Mouse (Mus musculus) limb, embryonic 11.5 days (tissue): ENCODE measurements at regions not wholly inside any gene's neighbourhood (a gene's known extent, or its start where the extent isn't known, plus 50 kb on each side); places are given as distances from the start of the nearest gene placed in this dataset.

ENCODE experiments used
- ATAC-seq: fragments of 200-750 bp; cut with Nextera tagmentation; 2 replicates; pipeline ENCODE4 v1.8.0; 2017; ENCODE audit warnings: low read depth; ENCODE audit not compliant: insufficient number of reproducible peaks, low FRiP score, low TSS enrichment
- DNase-seq: peaks from one replicate; pipeline ENCODE4 v3.0.0-alpha.2; 2015; ENCODE audit warnings: low spot score
- H3K27ac ChIP-seq: fragments of 300-500 bp; sonication (generic); replicated peaks from 2 replicates; pipeline ENCODE4 v1.5.1; 2014; ENCODE audit warnings: low read depth, mild to moderate bottlenecking, low read length
- H3K27me3 ChIP-seq: fragments of 300-500 bp; sonication (generic); 2 replicates; pipeline ENCODE4 v1.6.1; 2014; ENCODE audit warnings: mild to moderate bottlenecking, low read length, mixed read lengths; ENCODE audit not compliant: control insufficient read depth, insufficient read depth
- H3K36me3 ChIP-seq: fragments of 300-500 bp; sonication (generic); 2 replicates; pipeline ENCODE4 v1.6.1; 2014; ENCODE audit warnings: mild to moderate bottlenecking, low read length, moderate library complexity, mixed read lengths; ENCODE audit not compliant: control insufficient read depth, insufficient read depth
- H3K4me1 ChIP-seq: fragments of 300-500 bp; sonication (generic); 2 replicates; pipeline ENCODE4 v1.6.1; 2014; ENCODE audit warnings: low read length, mixed read lengths; ENCODE audit not compliant: control insufficient read depth, insufficient read depth
- H3K4me2 ChIP-seq: fragments of 300-500 bp; sonication (generic); 2 replicates; pipeline ENCODE4 v1.6.1; 2014; ENCODE audit warnings: low read depth, mild to moderate bottlenecking, moderate library complexity; ENCODE audit not compliant: severe bottlenecking
- H3K4me3 ChIP-seq: fragments of 300-500 bp; sonication (generic); 2 replicates; pipeline ENCODE4 v1.5.1; 2014; ENCODE audit warnings: low read depth, low read length
- H3K9ac ChIP-seq: fragments of 300-500 bp; sonication (generic); 2 replicates; pipeline ENCODE4 v1.6.1; 2014; ENCODE audit warnings: mild to moderate bottlenecking, low read length
- H3K9me3 ChIP-seq: fragments of 300-500 bp; sonication (generic); 2 replicates; pipeline ENCODE4 v1.6.1; 2016; ENCODE audit warnings: low read length; ENCODE audit not compliant: control insufficient read depth
- WGBS: fragments of 180-500 bp; shearing (Covaris S2); extraction: QIAGEN DNeasy Blood & Tissue Kit; methylation state at CpG from one replicate; pipeline ENCODE4 v1.1.7; 2014; 5-methylcytosine and 5-hydroxymethylcytosine counted together

DNA sequence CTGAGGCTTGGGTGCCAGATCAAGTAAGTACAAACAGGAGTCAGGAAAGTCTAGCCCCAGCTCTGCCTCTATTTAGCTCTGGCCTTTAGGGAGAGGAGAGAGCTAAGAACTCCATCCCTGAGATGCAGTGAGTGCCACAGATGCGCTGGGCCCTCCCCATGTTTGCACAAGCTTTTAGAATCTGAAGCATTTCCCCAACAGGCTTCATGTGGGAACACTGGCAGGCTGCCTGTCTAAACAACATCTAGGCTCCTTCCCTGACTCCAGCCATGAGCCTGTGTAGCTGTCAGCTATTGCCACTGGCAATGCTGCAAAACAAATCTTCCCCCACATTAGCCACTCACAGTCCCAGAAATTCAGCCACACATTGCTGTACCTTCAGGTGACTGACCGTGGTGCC, 147.9 kb downstream of the Chst1 start:
- H3K27me3 ChIP-seq: no peaks in the 10 kb centered on the region
- no peaks in the 10 kb centered on the region for H3K36me3 ChIP-seq
- no peak overlapping the region for H3K9ac ChIP-seq
- H3K9me3 ChIP-seq: no peaks in the 10 kb centered on the region
- 87% methylated on average over 2 of the region's 2 CpGs for WGBS
- no peaks in the 10 kb centered on the region for H3K4me1 ChIP-seq
- H3K4me3 ChIP-seq: no peak overlapping the region
- ATAC-seq (no peak), DNase-seq (no peak)
- no peak overlapping the region for H3K27ac ChIP-seq
- H3K4me2 ChIP-seq: no peak overlapping the region

DNA sequence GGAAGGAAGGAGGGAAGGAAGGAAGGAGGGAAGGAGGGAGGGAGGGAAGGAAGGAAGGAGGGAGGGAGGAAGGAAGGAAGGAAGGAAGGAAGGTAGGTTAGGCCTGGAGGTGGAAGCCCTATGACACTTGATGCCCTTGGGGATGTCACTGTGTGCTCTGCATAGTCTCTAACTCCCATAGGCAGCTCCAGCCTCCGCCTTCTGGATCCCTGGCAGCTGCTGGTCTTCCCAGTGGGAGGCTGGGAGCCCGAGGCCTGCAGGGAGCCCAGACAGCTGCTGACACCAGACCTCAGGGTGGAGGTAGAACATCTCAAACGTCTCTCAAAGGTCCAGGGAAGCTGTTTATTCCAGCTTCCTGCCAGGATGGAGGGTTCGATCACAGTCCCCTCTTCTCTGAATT, 150.6 kb downstream of the Chst1 start:
- no peak overlapping the region for H3K27ac ChIP-seq
- no peak for DNase-seq
- no peaks in the 10 kb centered on the region for H3K4me1 ChIP-seq

DNA sequence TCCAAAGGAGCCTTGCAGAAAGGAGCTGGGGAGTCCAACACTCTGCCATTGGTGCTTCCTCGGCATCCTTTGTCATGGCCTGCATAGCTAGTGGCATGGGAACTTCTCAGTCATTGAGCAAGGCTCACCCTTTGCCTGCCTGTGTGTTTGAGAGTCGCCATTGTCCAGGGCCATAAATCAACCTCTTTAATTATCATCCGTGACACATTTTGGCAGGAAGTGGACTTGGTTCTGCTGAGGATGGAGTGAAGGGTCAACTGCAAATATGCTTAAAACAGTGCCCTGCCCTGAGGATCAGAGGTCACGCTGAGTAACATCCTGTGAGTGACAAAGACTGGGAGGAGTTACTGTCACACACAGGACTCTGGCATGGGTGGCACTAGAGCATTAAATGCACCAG, 151.2 kb downstream of the Chst1 start:
- no peaks in the 10 kb centered on the region for H3K9me3 ChIP-seq
- no peak for DNase-seq
- H3K9ac ChIP-seq: no peak overlapping the region
- no peaks in the 10 kb centered on the region for H3K36me3 ChIP-seq
- H3K4me2 ChIP-seq: no peak overlapping the region
- H3K27ac ChIP-seq: no peak overlapping the region
- ATAC-seq: no peak
- no peaks in the 10 kb centered on the region for H3K4me1 ChIP-seq
- 39% methylated on average over 4 of the region's 4 CpGs for WGBS
- no peak overlapping the region for H3K4me3 ChIP-seq
- no peaks in the 10 kb centered on the region for H3K27me3 ChIP-seq

More for the DNA sequence above, 150.6 kb downstream of the Chst1 start:
- Histone ChIP-seq H3K27me3 (no peaks in the 10 kb centered on the region), H3K4me3 (no peak overlapping the region), H3K9me3 (no peaks in the 10 kb centered on the region), H3K9ac (no peak overlapping the region), H3K4me2 (no peak overlapping the region), H3K36me3 (no peaks in the 10 kb centered on the region)
- 41% methylated on average over 4 of the region's 4 CpGs for WGBS
- ATAC-seq: no peak

DNA sequence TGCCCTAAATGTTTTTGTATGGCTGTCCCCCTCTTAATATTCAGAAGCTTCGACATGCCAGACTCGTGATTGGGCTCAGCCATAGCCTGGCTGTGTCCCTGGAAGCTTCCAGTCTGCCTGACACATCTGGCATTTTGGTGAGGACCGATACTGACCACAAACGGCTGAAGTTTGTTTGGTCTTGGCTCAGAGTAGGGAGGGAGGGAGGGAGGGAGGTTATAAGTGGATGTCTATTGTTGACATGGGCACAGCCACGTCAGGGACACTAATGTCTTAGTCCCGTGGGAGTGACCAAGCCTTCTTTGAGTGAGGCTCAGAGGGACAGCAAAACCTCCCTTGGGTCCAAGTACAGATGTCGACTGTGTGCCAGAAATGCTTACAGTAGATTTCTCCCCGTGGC, 151.7 kb downstream of the Chst1 start:
- no peak overlapping the region for H3K9ac ChIP-seq
- ATAC-seq (no peak), DNase-seq (no peak)
- no peak overlapping the region for H3K4me3 ChIP-seq
- H3K4me1 ChIP-seq: no peaks in the 10 kb centered on the region
- no peaks in the 10 kb centered on the region for H3K36me3 ChIP-seq
- no peaks in the 10 kb centered on the region for H3K27me3 ChIP-seq
- no peak overlapping the region for H3K27ac ChIP-seq
- H3K4me2 ChIP-seq: no peak overlapping the region
- WGBS: 65% methylated on average over 8 of the region's 8 CpGs
- no peaks in the 10 kb centered on the region for H3K9me3 ChIP-seq

DNA sequence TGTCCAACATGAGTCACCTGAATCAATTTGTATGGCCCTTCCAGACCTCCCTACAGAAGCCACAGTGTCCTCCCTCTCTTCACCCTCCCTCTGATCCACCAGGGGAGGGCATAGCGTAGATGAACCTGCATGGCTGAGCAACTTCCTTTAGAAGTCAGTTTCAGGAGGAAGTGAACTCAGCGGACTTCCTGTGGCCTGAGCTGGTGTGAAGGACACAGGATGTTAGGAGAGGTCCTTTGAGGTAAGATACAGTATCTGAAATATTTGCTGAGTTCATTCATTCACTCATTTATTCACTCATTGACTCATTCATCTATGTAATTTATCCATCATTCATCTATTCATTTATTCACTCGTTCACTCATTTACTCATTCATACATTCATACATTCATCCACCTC, 152.6 kb downstream of the Chst1 start:
- no peak for ATAC-seq
- H3K36me3 ChIP-seq: no peaks in the 10 kb centered on the region
- H3K4me3 ChIP-seq: no peak overlapping the region
- no peaks in the 10 kb centered on the region for H3K27me3 ChIP-seq
- H3K4me2 ChIP-seq: no peak overlapping the region
- no peak for DNase-seq
- WGBS: 89% methylated on average over 3 of the region's 3 CpGs
- no peaks in the 10 kb centered on the region for H3K9me3 ChIP-seq
- H3K27ac ChIP-seq: no peak overlapping the region
- H3K4me1 ChIP-seq: no peaks in the 10 kb centered on the region
- H3K9ac ChIP-seq: no peak overlapping the region

DNA sequence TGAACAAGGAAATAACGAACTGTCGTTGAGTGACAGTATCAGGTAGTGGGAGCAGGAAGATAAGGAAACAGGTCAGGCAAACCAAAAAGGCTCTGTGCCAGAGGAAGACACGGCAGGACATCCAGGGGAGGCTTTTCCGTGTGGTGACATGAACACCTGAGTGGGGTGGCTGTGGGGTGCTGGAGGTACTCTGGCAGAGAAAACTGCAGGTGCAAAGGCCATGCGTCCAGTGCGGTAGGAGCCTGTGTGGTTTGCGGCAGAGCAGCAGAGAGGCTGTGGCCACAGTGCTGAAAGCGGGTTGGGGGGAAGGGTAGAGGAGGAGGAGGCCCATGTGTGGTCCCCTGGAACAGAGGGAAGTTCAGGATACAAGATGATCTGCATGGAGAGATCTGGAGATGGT, 153.3 kb downstream of the Chst1 start:
- 89% methylated on average over 8 of the region's 8 CpGs for WGBS

DNA sequence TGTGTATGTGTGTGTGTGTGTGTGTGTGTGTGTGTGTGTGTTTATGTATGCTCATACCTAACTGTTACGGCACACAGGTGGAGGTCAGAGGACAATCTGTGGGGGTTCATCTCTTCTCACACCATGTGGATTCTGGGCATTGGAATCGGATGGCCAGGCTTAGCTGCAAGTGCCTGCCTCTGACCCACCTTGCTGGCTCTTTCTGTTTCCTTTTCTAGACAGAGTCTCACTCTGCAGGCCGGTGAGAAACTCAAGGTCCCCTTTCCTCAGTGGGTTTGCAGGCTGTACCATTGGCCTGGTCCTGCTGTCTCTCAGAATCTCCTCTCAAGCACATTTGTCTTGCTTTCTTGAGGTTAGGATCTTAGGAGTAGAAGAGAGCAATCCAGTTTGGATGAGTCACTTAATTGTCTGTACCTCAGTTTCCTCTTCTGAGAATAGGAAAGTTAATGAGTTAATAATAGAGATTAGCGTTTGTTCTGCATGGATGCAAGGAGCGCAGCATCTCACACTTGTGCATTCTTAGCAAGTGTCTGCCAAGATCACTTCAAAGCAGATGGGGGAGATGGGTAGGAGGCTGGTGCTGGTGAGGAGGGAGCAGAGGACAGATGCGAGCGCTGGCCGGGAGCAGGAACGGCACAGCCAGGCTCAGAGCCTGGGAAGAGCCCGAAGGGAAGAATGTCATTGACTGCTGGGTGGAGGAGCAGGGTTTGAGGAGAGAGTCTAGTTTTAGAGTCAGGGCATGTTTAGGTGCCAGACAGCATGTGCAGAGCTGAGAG, 155.2 kb downstream of the Chst1 start:
- Histone ChIP-seq H3K4me1 (no peaks in the 10 kb centered on the region), H3K27ac (no peak overlapping the region)

More for the DNA sequence above, 153.3 kb downstream of the Chst1 start:
- H3K36me3 ChIP-seq: no peaks in the 10 kb centered on the region
- ATAC-seq (no peak), DNase-seq (no peak)
- H3K27me3 ChIP-seq: no peaks in the 10 kb centered on the region
- no peak overlapping the region for H3K4me3 ChIP-seq
- no peak overlapping the region for H3K9ac ChIP-seq
- H3K4me1 ChIP-seq: no peaks in the 10 kb centered on the region
- no peak overlapping the region for H3K27ac ChIP-seq
- no peak overlapping the region for H3K4me2 ChIP-seq
- H3K9me3 ChIP-seq: no peaks in the 10 kb centered on the region

DNA sequence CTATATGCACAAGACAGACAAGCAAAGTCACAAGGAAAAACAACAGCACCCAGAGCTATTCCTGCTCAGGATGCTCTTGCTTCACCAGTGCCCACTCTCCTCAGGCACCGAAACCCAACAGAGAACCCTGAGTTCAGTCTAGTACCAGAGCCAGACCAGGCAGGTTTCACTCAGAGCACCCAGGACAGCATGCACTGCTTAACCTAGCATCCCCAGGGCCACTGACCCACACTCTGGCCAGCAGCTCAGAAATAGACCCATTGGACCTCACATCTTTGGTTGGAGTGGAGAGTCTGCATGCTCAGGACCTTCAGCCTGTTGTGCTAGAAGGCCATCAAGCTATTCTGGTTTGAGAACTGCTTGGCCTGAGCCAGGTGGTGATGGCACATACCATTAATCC, 157.0 kb downstream of the Chst1 start:
- Histone ChIP-seq H3K9me3 (no peaks in the 10 kb centered on the region), H3K27me3 (no peaks in the 10 kb centered on the region), H3K4me3 (no peak overlapping the region), H3K9ac (no peak overlapping the region), H3K4me1 (no peaks in the 10 kb centered on the region), H3K36me3 (no peaks in the 10 kb centered on the region), H3K27ac (no peak overlapping the region), H3K4me2 (no peak overlapping the region)
- no peak for ATAC-seq
- no peak for DNase-seq
- WGBS: 79% methylated on average over 1 of the region's 1 CpGs

More for the DNA sequence above, 155.2 kb downstream of the Chst1 start:
- H3K9ac ChIP-seq: no peak overlapping the region
- no peak for DNase-seq
- H3K4me2 ChIP-seq: no peak overlapping the region
- no peaks in the 10 kb centered on the region for H3K9me3 ChIP-seq
- WGBS: 42% methylated on average over 10 of the region's 10 CpGs
- no peak for ATAC-seq
- no peaks in the 10 kb centered on the region for H3K27me3 ChIP-seq
- H3K36me3 ChIP-seq: no peaks in the 10 kb centered on the region
- no peak overlapping the region for H3K4me3 ChIP-seq

DNA sequence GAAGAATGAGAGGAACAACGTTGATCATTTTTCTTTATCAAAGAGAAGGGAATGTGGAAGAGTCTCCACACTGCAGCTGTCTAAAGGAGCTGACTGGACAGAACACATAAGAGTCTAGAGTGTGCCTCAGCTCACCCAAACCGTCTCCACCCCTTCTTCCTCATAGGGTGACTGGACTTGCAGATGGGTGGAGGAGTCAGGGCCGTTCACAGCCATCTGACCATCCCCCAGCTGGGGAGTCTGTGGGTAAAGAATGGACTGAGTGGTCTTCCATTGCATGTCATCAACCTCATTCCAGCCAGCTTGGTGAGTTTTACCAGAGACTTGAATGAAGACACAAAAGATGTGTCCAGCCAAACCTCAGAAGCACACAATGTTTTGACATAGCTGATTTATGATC, 156.1 kb upstream of the Syt13 start:
- Histone ChIP-seq H3K4me2 (no peak overlapping the region), H3K9ac (no peak overlapping the region), H3K4me1 (no peaks in the 10 kb centered on the region), H3K36me3 (no peaks in the 10 kb centered on the region), H3K27ac (no peak overlapping the region), H3K27me3 (no peaks in the 10 kb centered on the region), H3K4me3 (no peak overlapping the region), H3K9me3 (no peaks in the 10 kb centered on the region)
- ATAC-seq (no peak), DNase-seq (no peak)
- 60% methylated on average over 3 of the region's 3 CpGs for WGBS
